Comparison of ENCODE assay signal across 19 mouse cellular contexts in the genomic region with DNA sequence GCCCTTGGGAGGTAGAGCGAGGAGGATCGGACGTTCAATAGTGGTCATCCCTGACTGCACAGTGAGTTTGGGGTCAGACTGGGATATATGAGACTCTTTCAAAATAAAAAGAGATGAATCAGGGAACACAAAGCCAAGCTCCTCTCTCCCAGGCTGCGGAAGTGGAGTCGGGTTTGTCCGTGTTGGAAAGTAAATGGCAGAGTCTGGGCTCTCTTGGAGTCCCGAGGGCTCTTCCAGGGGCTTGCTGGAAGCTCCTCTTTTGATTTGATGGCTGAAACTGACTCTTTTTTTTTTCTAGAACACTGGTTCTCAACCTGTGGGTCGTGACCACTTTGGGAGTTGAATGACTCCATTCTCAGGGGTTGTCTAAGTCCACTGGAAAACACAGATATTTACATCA. TPM values are rescaled to one million over a fixed set of nuclear protein-coding genes. Genes with fewer than 3 reads are reported as not detected.
A peak's percentile ranks its signal among the peaks of the same experiment; 100 is the strongest.
DNase-seq lines count a peak whose midpoint lies in the region; ATAC-seq lines count a peak whose summit lies in the region.
"Had no signal": no experiment of that assay in that cellular context is flagged by ENCODE, and none has a peak within 500 bp of the region (broad histone marks: within the 10 kb centered on the region; RNA-seq: fewer than 3 reads in every experiment).

No protein-coding gene starts in this region.

- WGBS in kidney, embryonic 15.5 days, result 52% methylated on average over 8 of the region's 8 CpGs
- 79% methylated on average over 8 of the region's 8 CpGs for WGBS in midbrain, embryonic 13.5 days
- WGBS in midbrain, embryonic 15.5 days, result 73% methylated on average over 8 of the region's 8 CpGs
- WGBS in embryonic facial prominence, embryonic 13.5 days, result 74% methylated on average over 8 of the region's 8 CpGs

- peaks cover 5% of the 10 kb centered on the region; the same call in 1 of the 2 replicates for H3K36me3 ChIP-seq in kidney, embryonic 15.5 days
- peaks cover 29% of the 10 kb centered on the region for H3K36me3 ChIP-seq in midbrain, embryonic 13.5 days
- peaks cover 5% of the 10 kb centered on the region; the same call in 1 of the 2 replicates for H3K36me3 ChIP-seq in midbrain, embryonic 15.5 days (replicated peaks)
- peaks cover 20% of the 10 kb centered on the region for H3K36me3 ChIP-seq in embryonic facial prominence, embryonic 13.5 days
- H3K36me3 ChIP-seq: liver, embryonic 12.5 days had no signal

- no peak overlapping the region for H3K4me3 ChIP-seq in kidney, embryonic 15.5 days (replicated peaks)
- no peak overlapping the region for H3K4me3 ChIP-seq in midbrain, embryonic 13.5 days (replicated peaks)
- H3K4me3 ChIP-seq in midbrain, embryonic 15.5 days, result no peak overlapping the region
- H3K4me3 ChIP-seq in embryonic facial prominence, embryonic 13.5 days, result no peak overlapping the region
- H3K4me3 ChIP-seq: hindbrain, embryonic 13.5 days; limb, embryonic 12.5 days; liver, embryonic 12.5 days had no signal

- 0 out of 2 replicates have a peak, but pooled peaks cover 4% of the 10 kb centered on the region for H3K9me3 ChIP-seq in kidney, embryonic 15.5 days (replicated peaks)
- no peaks in the 10 kb centered on the region for H3K9me3 ChIP-seq in midbrain, embryonic 13.5 days
- H3K9me3 ChIP-seq in midbrain, embryonic 15.5 days, result no peaks in the 10 kb centered on the region
- H3K9me3 ChIP-seq in embryonic facial prominence, embryonic 13.5 days, result 0 out of 2 replicates have a peak, but pooled peaks cover 7% of the 10 kb centered on the region
- H3K9me3 ChIP-seq: liver, embryonic 12.5 days had no signal

- H3K27ac ChIP-seq in kidney, embryonic 15.5 days, result peak overlapping the region; percentile 63; the same call in 1 of the 2 replicates
- H3K27ac ChIP-seq in midbrain, embryonic 13.5 days, result 0 out of 2 replicates have a peak overlapping the region, but pooled peaks have one; percentile 14
- H3K27ac ChIP-seq in midbrain, embryonic 15.5 days, result no peak overlapping the region
- peak overlapping the region; percentile 76; the same call in 1 of the 2 replicates for H3K27ac ChIP-seq in embryonic facial prominence, embryonic 13.5 days
- H3K27ac ChIP-seq: limb, embryonic 12.5 days; liver, embryonic 12.5 days had no signal

- peaks cover 37% of the 10 kb centered on the region for H3K4me1 ChIP-seq in kidney, embryonic 15.5 days
- H3K4me1 ChIP-seq in midbrain, embryonic 13.5 days (replicated peaks), result peaks cover 40% of the 10 kb centered on the region
- H3K4me1 ChIP-seq in midbrain, embryonic 15.5 days, result peaks cover 32% of the 10 kb centered on the region
- peaks cover 33% of the 10 kb centered on the region for H3K4me1 ChIP-seq in embryonic facial prominence, embryonic 13.5 days

- 0 out of 2 replicates have a peak, but pooled peaks have one; percentile 13 for ATAC-seq in kidney, embryonic 15.5 days (replicated peaks; ENCODE audit: low FRiP score)
- no peak for ATAC-seq in midbrain, embryonic 13.5 days
- ATAC-seq in midbrain, embryonic 15.5 days (replicated peaks), result no peak
- no peak for ATAC-seq in embryonic facial prominence, embryonic 13.5 days (ENCODE audit: insufficient number of reproducible peaks, insufficient read depth, low FRiP score, low TSS enrichment, low read depth)
- ATAC-seq: liver, embryonic 12.5 days had no signal

- H3K9ac ChIP-seq in kidney, embryonic 15.5 days, result no peak overlapping the region
- no peak overlapping the region for H3K9ac ChIP-seq in midbrain, embryonic 13.5 days (replicated peaks)
- no peak overlapping the region for H3K9ac ChIP-seq in midbrain, embryonic 15.5 days
- no peak overlapping the region for H3K9ac ChIP-seq in embryonic facial prominence, embryonic 13.5 days
- H3K9ac ChIP-seq: hindbrain, embryonic 13.5 days; limb, embryonic 12.5 days; liver, embryonic 12.5 days had no signal

- DNase-seq in kidney, adult 9 months, result no peak
- DNase-seq in fibroblast of lung, adult 2 months (ENCODE audit: low read depth), result peak; percentile 86
- no peak for DNase-seq in right cerebral cortex, postnatal 25 days
- DNase-seq: adrenal gland, postnatal 36 days; cerebellum, adult 9-10 months; kidney, postnatal 10 days; lung, adult 18-20 months; spleen, adult 18-20 months had no signal

- H3K4me2 ChIP-seq in kidney, embryonic 15.5 days, result peak overlapping the region; percentile 50; the same call in 1 of the 2 replicates
- no peak overlapping the region for H3K4me2 ChIP-seq in midbrain, embryonic 13.5 days (replicated peaks)
- H3K4me2 ChIP-seq in midbrain, embryonic 15.5 days, result no peak overlapping the region
- peak overlapping the region; percentile 57 for H3K4me2 ChIP-seq in embryonic facial prominence, embryonic 13.5 days
- H3K4me2 ChIP-seq: hindbrain, embryonic 13.5 days; limb, embryonic 12.5 days; midbrain, embryonic 11.5 days had no signal

- H3K27me3 ChIP-seq in kidney, embryonic 15.5 days, result no peaks in the 10 kb centered on the region
- no peaks in the 10 kb centered on the region for H3K27me3 ChIP-seq in midbrain, embryonic 13.5 days
- H3K27me3 ChIP-seq in midbrain, embryonic 15.5 days (replicated peaks), result no peaks in the 10 kb centered on the region
- H3K27me3 ChIP-seq in embryonic facial prominence, embryonic 13.5 days, result no peaks in the 10 kb centered on the region
- H3K27me3 ChIP-seq: hindbrain, embryonic 13.5 days had no signal

RNA-seq across cellular contexts. Expression of a gene that starts 27.8 kb away (rescaled TPM):
- polyA plus RNA-seq in kidney, embryonic 15.5 days (2015; fragmentation: Nextera tagmentation; extraction: Ambion mirVana), result not detected in 2 replicates
- 0.09 TPM in 1 of 2 replicates, not detected in the other for polyA plus RNA-seq in midbrain, embryonic 13.5 days (2015; fragmentation: Nextera tagmentation; extraction: Ambion mirVana)
- 0.10 and 0.11 TPM in 2 replicates for polyA plus RNA-seq in midbrain, embryonic 15.5 days (2015; fragmentation: Nextera tagmentation; extraction: Ambion mirVana)
- polyA plus RNA-seq in embryonic facial prominence, embryonic 13.5 days (2015; fragmentation: Nextera tagmentation; extraction: Ambion mirVana), result not detected in 2 replicates
- polyA plus RNA-seq: heart, embryonic 14.5 days; hindbrain, embryonic 13.5 days; intestine, embryonic 14.5 days; limb, embryonic 12.5 days; liver, embryonic 12.5 days; midbrain, embryonic 11.5 days had no signal

RNA-seq across cellular contexts. Expression of a gene that starts 40.0 kb away (rescaled TPM):
- polyA plus RNA-seq in kidney, embryonic 15.5 days (2015; fragmentation: Nextera tagmentation; extraction: Ambion mirVana), result not detected in 2 replicates
- not detected in 2 replicates for polyA plus RNA-seq in midbrain, embryonic 13.5 days (2015; fragmentation: Nextera tagmentation; extraction: Ambion mirVana)
- not detected in 2 replicates for polyA plus RNA-seq in midbrain, embryonic 15.5 days (2015; fragmentation: Nextera tagmentation; extraction: Ambion mirVana)
- not detected in 2 replicates for polyA plus RNA-seq in embryonic facial prominence, embryonic 13.5 days (2015; fragmentation: Nextera tagmentation; extraction: Ambion mirVana)
- polyA plus RNA-seq: heart, embryonic 14.5 days; hindbrain, embryonic 13.5 days; intestine, embryonic 14.5 days; limb, embryonic 12.5 days; liver, embryonic 12.5 days; midbrain, embryonic 11.5 days; thymus, postnatal 0 days had no signal

RNA-seq across cellular contexts. Expression of a gene that starts 47.7 kb away (rescaled TPM):
- polyA plus RNA-seq in kidney, embryonic 15.5 days (2015; fragmentation: Nextera tagmentation; extraction: Ambion mirVana), result 39.9 and 43.7 TPM in 2 replicates
- 81.0 and 94.8 TPM in 2 replicates for polyA plus RNA-seq in midbrain, embryonic 13.5 days (2015; fragmentation: Nextera tagmentation; extraction: Ambion mirVana)
- polyA plus RNA-seq in midbrain, embryonic 15.5 days (2015; fragmentation: Nextera tagmentation; extraction: Ambion mirVana), result 69.9 and 70.7 TPM in 2 replicates
- polyA plus RNA-seq in embryonic facial prominence, embryonic 13.5 days (2015; fragmentation: Nextera tagmentation; extraction: Ambion mirVana), result 48.4 and 49.2 TPM in 2 replicates

Comparison
In these comparisons a context has a peak if more than half of its experiments do, and no peak if none do; other contexts are left out.
1. H3K4me2 ChIP-seq: peak in kidney, embryonic 15.5 days (single experiment) and embryonic facial prominence, embryonic 13.5 days (single experiment); none in midbrain, embryonic 13.5 days (single experiment) and midbrain, embryonic 15.5 days (single experiment).